Mouse (Mus musculus): ENCODE measurements around the gene Rufy1.

Rufy1 gene

DNA sequence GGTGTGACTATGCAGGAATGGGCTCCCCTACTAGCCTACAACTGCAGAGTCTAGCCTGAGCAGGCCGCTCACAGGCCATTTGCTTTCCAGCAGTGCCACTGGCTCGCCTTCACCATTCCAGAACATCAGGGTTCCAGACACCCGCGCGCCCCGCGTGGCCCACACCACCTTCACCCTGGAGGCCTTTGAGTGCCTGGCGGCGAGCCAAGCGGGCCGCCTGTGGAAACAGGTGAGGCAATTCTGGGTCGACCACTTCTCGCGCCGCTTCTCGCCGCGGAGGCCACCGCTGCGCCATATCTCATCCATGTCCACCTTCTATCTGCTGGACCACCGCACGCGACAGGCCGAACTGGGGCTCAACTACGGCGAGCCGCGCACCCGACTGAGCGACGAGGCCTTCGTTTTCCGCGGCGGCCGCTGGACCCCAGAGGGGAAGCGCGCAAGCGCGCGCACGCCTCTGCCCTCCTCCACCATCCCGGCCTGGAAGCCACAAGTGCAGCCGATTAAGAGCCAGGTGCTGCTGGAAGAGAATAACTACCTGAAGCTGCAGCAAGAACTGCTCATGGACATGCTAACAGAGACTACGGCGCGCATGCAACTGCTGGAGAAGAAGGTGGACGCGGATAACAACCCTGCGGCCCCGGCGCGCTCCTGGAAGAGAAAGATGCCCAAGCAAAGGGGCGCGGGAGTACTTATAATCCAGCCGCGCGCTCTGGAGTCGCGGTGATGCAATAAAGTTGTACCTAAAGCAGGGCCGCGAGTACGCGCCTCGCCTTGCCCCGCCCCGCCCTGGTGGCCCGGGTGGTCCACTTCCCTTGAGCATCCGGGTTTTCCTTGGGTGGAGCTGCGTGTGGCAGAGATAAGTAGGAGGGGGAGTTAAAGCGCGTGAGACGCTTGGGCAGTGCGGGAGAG lies 71.7 kb downstream of the Rufy1 start:
- in situ Hi-C loops (cut with MboI; ENCODE audit: low sequenced_read_pairs), result no loop called here

DNA sequence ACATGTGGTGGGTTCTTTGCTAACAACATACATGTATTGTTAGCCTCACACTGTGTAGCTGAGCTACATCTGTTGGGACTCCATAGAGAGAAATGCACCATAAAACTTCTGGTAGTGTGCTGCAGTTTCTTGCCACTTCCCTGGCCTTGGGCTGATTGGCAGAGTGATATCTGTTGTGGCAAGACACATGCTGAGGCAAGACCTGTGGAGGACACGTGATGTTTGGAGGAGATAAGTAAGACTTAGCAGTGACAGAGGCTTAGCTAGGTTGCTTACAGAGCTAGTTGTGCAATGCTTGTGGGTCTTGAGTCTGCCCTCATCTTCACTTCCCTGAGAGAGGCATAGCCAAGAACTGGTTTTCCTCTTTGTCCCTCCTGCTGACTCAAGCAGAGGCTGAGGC lies 75.5 kb downstream of the Rufy1 start:
- in situ Hi-C loops (cut with MboI; ENCODE audit: low sequenced_read_pairs), result no loop called here

DNA sequence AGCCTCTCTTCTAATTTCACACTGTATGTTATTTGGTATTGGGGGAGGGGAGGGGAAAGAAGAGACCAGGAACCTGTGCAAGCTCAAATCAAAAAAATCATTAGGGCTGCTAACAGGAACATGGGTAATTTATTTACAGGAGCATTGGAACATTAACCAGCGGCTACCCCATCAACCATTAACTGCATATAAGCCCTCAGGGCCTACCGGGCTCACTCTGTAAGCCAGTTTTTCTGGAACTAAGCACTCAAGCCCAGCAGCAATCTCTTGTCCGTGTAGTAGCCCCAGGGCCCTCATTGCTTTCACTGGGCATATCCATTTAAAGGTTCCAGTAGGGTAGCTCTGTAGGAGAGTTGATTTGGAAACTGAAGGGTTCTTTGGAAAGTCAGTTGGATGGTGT lies 76.1 kb downstream of the Rufy1 start:
- in situ Hi-C loops (cut with MboI; ENCODE audit: low sequenced_read_pairs), result no loop called here

DNA sequence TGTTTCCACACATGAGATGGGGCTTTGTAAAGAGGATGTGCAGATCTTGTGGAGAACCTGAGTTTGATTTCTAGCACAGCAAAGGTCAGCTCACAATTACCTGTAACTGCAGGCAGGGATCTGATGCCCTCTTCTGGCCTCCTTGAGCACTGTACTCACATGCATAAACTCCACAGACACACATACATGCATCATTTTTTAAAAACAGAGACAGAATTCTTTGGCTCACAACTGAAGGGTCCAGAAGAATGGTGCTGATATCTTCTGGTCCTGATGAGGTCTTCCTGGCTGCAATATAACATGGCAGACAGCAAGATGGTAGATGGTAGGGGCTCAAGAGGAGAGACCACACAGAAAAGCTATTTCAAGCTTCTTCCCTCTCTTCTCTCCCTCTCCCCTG lies 76.8 kb downstream of the Rufy1 start, which contains the start of gene Cby3:
Cby3 (plus strand) TSS at position 301 of the 400 bp plus-strand sequence.
- in situ Hi-C loops (cut with MboI; ENCODE audit: low sequenced_read_pairs), result no loop called here

DNA sequence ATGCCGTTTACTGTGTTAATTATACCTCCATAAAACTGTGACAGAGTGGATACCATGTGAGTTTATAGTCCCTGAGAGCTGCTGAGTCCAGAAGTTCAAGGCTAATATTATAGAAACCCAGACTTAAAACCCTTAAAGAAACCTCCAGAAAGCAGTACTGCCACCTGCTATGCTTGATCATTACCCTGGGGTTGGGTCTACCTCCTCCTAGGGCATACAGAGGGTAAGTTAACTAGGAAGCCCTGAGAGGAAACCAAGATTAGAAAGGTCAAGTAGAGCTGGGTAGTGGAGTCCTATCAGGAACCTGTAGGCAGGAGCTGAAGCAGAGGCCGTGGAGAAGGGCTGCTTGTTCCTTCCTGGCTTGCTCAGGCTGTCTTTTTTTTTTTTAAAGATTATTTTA lies 78.7 kb downstream of the Rufy1 start:
- in situ Hi-C loops (cut with MboI; ENCODE audit: low sequenced_read_pairs), result no loop called here

DNA sequence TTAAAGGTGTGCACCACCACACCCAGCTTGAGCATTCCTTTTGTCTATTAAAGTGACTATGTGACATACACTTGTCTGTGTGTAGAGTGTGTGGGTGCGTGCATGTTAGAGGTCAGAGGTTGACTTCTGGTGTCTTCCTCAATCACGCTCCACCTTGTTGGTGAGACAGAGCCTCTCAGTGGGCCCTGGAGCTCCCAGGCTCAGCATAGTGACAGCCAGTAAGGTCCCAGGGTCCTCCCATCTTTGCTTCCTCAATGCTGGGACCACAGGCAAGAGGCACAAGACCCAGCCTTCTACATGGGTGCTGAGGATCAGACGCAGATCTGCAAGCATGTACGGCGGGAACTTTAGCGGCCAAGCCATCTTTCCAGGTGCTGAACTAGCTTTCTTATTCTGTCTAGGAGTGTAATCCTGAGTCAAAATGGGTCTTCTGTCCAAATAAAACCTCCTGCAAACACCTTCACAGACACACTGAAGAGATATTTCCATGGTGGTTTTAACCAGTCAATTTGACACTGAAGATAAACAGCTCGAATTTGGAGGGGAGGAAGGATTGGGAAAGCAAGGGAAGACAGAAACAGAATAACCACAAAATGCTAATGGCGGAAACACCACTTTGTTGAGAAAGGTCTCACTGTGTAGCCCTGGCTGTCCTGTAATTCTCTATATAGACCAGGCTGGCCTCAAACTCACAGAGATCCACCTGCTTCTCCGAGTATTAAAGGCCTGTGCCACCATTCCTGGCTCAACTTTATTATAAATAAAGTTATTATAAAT lies 84.5 kb downstream of the Rufy1 start:
- in situ Hi-C loops (cut with MboI; ENCODE audit: low sequenced_read_pairs), result no loop called here

DNA sequence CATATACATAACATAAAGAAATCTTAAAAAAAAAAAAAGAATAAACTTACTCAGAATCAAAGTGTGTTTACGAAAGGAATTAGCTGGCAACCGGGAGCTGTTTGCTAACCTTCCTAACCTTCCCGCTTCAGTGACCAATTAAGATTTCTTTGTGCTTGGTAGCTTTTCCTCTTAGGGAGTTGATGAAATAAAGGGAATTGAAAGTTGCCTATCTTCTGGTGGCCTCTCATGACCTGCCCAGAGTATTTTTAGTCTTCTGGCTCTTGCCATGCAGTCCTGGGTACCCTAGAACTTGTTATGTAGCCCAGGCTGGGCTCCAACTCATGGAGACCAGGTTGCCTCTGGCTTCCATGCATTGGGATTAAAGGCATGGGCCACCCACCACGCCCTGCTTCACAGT lies 85.4 kb downstream of the Rufy1 start:
- in situ Hi-C loops (cut with MboI; ENCODE audit: low sequenced_read_pairs), result no loop called here
